In genomic region chr12:116975547-116975946, GRCm38 (mm10) we compare ENCODE assay signal across 11 mouse cellular contexts.
"Had no signal": no experiment of that assay in that cellular context is flagged by ENCODE, and none has a peak within 500 bp of the region (broad histone marks: within the 10 kb centered on the region; RNA-seq: fewer than 3 reads in every experiment).

No protein-coding gene starts in this region.

- ATAC-seq: intestine, postnatal 0 days; midbrain, embryonic 15.5 days had no signal

- DNase-seq: kidney, postnatal 10 days; kidney, postnatal 4 days; lung, adult 18-20 months; thymus, adult 18-20 months; thymus, postnatal 14 days had no signal

- H3K27me3 ChIP-seq: midbrain, embryonic 15.5 days; stomach, embryonic 15.5 days had no signal

- H3K4me2 ChIP-seq: hindbrain, embryonic 14.5 days; midbrain, embryonic 15.5 days; stomach, embryonic 15.5 days had no signal

- H3K4me1 ChIP-seq: midbrain, embryonic 15.5 days; stomach, embryonic 15.5 days had no signal

- H3K9me3 ChIP-seq: midbrain, embryonic 15.5 days; stomach, embryonic 15.5 days had no signal

- H3K27ac ChIP-seq: hindbrain, embryonic 14.5 days; layer of hippocampus, adult 2 months; liver, embryonic 14.5 days; midbrain, embryonic 15.5 days; stomach, embryonic 15.5 days had no signal

- H3K4me3 ChIP-seq: layer of hippocampus, adult 2 months; midbrain, embryonic 15.5 days; stomach, embryonic 15.5 days had no signal

- H3K9ac ChIP-seq: hindbrain, embryonic 14.5 days; liver, embryonic 14.5 days; midbrain, embryonic 15.5 days; stomach, embryonic 15.5 days had no signal

- H3K36me3 ChIP-seq: midbrain, embryonic 15.5 days; stomach, embryonic 15.5 days had no signal
